Mouse (Mus musculus) ES-E14 (cell line): ENCODE measurements around the gene Timm13. TPM values are rescaled to one million over a fixed set of nuclear protein-coding genes. Genes with fewer than 3 reads are reported as not detected.
A peak's percentile ranks its signal among the peaks of the same experiment; 100 is the strongest.

ENCODE experiments used
- DNase-seq: peaks from one replicate; pipeline ENCODE4 v3.0.0-alpha.2; 2013; ENCODE audit warnings: low read depth, low spot score
- H3K27ac ChIP-seq: 2 replicates; pipeline ENCODE4 v1.5.1; 2012; ENCODE audit warnings: low read depth, mild to moderate bottlenecking, low read length, moderate library complexity, mixed read lengths; ENCODE audit not compliant: poor library complexity, insufficient read depth, severe bottlenecking
- H3K36me3 ChIP-seq: 2 replicates; pipeline ENCODE4 v1.6.1; 2012; ENCODE audit warnings: mild to moderate bottlenecking, low read length, moderate library complexity, mixed read lengths; ENCODE audit not compliant: control insufficient read depth, poor library complexity, insufficient read depth, severe bottlenecking
- H3K4me1 ChIP-seq, 2 experiments: fragments of 150-350 bp in 1 of 2; sonication (generic) in 1 of 2; 2 replicates each; pipeline ENCODE4 v1.6.1; 2012; ENCODE audit warnings: low read length in 2 of 2, mild to moderate bottlenecking in 1 of 2, mixed read lengths in 1 of 2; ENCODE audit not compliant: control insufficient read depth in 2 of 2, insufficient read depth in 2 of 2, poor library complexity in 1 of 2
- H3K4me3 ChIP-seq, 2 experiments: fragments of 150-350 bp in 1 of 2; sonication (generic) in 1 of 2; 2 replicates each; pipeline ENCODE4 v1.5.1; 2012; ENCODE audit warnings: low read length in 2 of 2, low read depth in 1 of 2, mild to moderate bottlenecking in 1 of 2, mixed read lengths in 1 of 2; ENCODE audit not compliant: insufficient read depth in 1 of 2, poor library complexity in 1 of 2, severe bottlenecking in 1 of 2
- H3K9ac ChIP-seq: 2 replicates; pipeline ENCODE4 v1.6.1; 2012; ENCODE audit warnings: low read depth, mild to moderate bottlenecking, low read length, mixed read lengths; ENCODE audit not compliant: poor library complexity, insufficient read depth, severe bottlenecking
- H3K9me3 ChIP-seq: fragments of 150-350 bp; sonication (generic); 2 replicates; pipeline ENCODE4 v1.6.1; 2012; ENCODE audit warnings: low read depth, mild to moderate bottlenecking, low read length; ENCODE audit not compliant: control insufficient read depth, insufficient read depth
- CHD2 ChIP-seq: IDR thresholded peaks from 2 replicates; pipeline ENCODE4 v1.6.1; 2014; ENCODE audit warnings: mild to moderate bottlenecking, low read depth, low read length, inconsistent platforms
- HCFC1 ChIP-seq: IDR thresholded peaks from 2 replicates; pipeline ENCODE4 v1.6.1; 2012; ENCODE audit warnings: low read length, inconsistent platforms, borderline replicate concordance; ENCODE audit not compliant: insufficient read depth
- MAFK ChIP-seq: IDR thresholded peaks from 2 replicates; pipeline ENCODE4 v1.6.1; 2014; ENCODE audit warnings: mild to moderate bottlenecking, low read depth, low read length, inconsistent platforms; ENCODE audit not compliant: insufficient read depth
- ZC3H11A ChIP-seq: IDR thresholded peaks from 2 replicates; pipeline ENCODE4 v1.6.1; 2012; ENCODE audit warnings: low read depth, mild to moderate bottlenecking, inconsistent platforms, low read length, borderline replicate concordance
- ZNF384 ChIP-seq: IDR thresholded peaks from 2 replicates; pipeline ENCODE4 v1.6.1; 2012; ENCODE audit warnings: low read depth, low read length, inconsistent platforms
- in situ Hi-C, 2 experiments: fragments of 600-800 bp; cut with MboI; formaldehyde crosslinking; loops; one replicate each; pipeline ENCODE4 v1.15.1; 2025; ENCODE audit warnings: low sequenced_read_pairs in 2 of 2, inconsistent platforms in 1 of 2; ENCODE audit not compliant: unreplicated experiment in 2 of 2
- total RNA-seq: library from RNA; depleted of rRNA; stranded (reverse); fragments of 300-350 nt; gene quantifications from 2 replicates; pipeline ENCODE4 v1.2.3, GENCODE M21; 2012

Timm13 gene
- total RNA-seq, 1 experiment = 244 TPM

GRCm38 (mm10) chr10:80902273-80902940, 1.6 kb upstream of the Timm13 start:
- Histone ChIP-seq H3K9me3 (no peaks in the 10 kb centered on the region), H3K27ac (no peak overlapping the region), H3K36me3 (peaks cover 46% of the 10 kb centered on the region), H3K4me3 (no peak overlapping the region), H3K9ac (no peak overlapping the region), H3K4me1 (peaks cover 0 to 18% of the 10 kb centered on the region in 2 experiments; a peak in 1 of 4 replicates)
- in situ Hi-C loops = no loop called here
- no peak for TF ChIP-seq CHD2
- no peak for TF ChIP-seq HCFC1
- TF ChIP-seq ZC3H11A = no peak
- TF ChIP-seq ZNF384 = no peak
- TF ChIP-seq MAFK = no peak
- DNase-seq = no peak

- Histone ChIP-seq H3K4me3 (0 out of 4 replicates have a peak overlapping the region, but pooled peaks of 1 of the 2 experiments have one; percentile 10), H3K27ac (no peak overlapping the region), H3K36me3 (peaks cover 45% of the 10 kb centered on the region), H3K9me3 (no peaks in the 10 kb centered on the region), H3K4me1 (peaks cover 0 to 22% of the 10 kb centered on the region in 2 experiments; a peak in 1 of 4 replicates), H3K9ac (0 out of 2 replicates have a peak overlapping the region, but pooled peaks have one; percentile 3)
- TF ChIP-seq ZC3H11A (no peak), ZNF384 (no peak), HCFC1 (no peak), CHD2 (no peak), MAFK (no peak)
- no peak for DNase-seq
- in situ Hi-C loops = no loop called here
These were observed 872 bp upstream of the Timm13 start for GRCm38 (mm10) chr10:80901409-80902272.

- no peak for DNase-seq
- in situ Hi-C loops = no loop called here
- Histone ChIP-seq H3K4me1 (peaks cover 0 to 22% of the 10 kb centered on the region in 2 experiments; a peak in 1 of 4 replicates), H3K9me3 (no peaks in the 10 kb centered on the region), H3K4me3 (peak overlapping the region; percentile 84 to 94), H3K9ac (peak overlapping the region; percentile 92), H3K36me3 (peaks cover 38% of the 10 kb centered on the region), H3K27ac (peak overlapping the region; percentile 37; the same call in 1 of the 2 replicates)
- no peak for TF ChIP-seq ZNF384
- 0 out of 2 replicates have a peak, but pooled peaks have one; percentile 10 for TF ChIP-seq HCFC1
These were observed 1.0 kb downstream of the Timm13 start for GRCm38 (mm10) chr10:80899591-80900317.

DNA sequence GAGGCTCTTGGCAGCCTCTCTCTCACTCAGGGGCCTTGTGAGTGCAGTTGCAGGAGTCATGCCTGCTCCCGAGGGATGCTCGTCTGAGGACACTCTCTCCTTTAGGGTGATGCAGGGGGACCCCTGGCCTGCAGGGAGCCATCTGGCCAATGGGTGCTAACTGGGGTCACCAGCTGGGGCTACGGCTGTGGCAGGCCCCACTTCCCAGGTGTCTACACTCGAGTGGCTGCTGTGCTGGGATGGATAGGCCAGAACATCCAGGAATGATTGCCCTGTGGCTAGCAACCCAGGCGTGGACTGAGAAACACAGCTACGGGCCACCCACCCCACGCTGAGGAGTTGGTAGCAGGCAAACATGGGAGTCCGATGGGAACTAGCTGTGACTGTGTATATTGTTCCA, 1.7 kb downstream of the Timm13 start:
- no peak for DNase-seq
- H3K4me1 ChIP-seq = peaks cover 0 to 16% of the 10 kb centered on the region in 2 experiments; a peak in 1 of 4 replicates
- peak overlapping the region in 1 of 2 experiments; percentile 94; a peak in 1 of 4 replicates for H3K4me3 ChIP-seq
- in situ Hi-C loops = no loop called here
- TF ChIP-seq MAFK (no peak), ZNF384 (no peak), CHD2 (no peak), HCFC1 (no peak), ZC3H11A (no peak)
- peaks cover 31% of the 10 kb centered on the region for H3K36me3 ChIP-seq
- H3K9me3 ChIP-seq = no peaks in the 10 kb centered on the region
- no peak overlapping the region for H3K27ac ChIP-seq
- H3K9ac ChIP-seq = peak overlapping the region; percentile 92; the same call in 1 of the 2 replicates
